Comparison of ENCODE assay signal across 19 mouse cellular contexts in genomic region chr14:107614348-107614747, GRCm38 (mm10).
DNase-seq lines count a peak whose midpoint lies in the region; ATAC-seq and TF ChIP-seq lines count a peak whose summit lies in the region.
"Had no signal": no experiment of that assay in that cellular context is flagged by ENCODE, and none has a peak within 500 bp of the region (broad histone marks: within the 10 kb centered on the region; RNA-seq: fewer than 3 reads in every experiment).

No protein-coding gene starts in this region.

- TF ChIP-seq POLR2A in kidney, adult 2 months (IDR thresholded peaks at IDR 0.05; ENCODE audit: low read depth, low read length), result no peak
- no peak for TF ChIP-seq POLR2A in MEL (IDR thresholded peaks at IDR 0.05; ENCODE audit: control insufficient read depth in 1 of 2, insufficient read depth in 1 of 2, low read depth in 1 of 2, low read length in 2 of 2, poor library complexity in 1 of 2)

- no peaks in the 10 kb centered on the region for H3K36me3 ChIP-seq in kidney, adult 2 months (ENCODE audit: control insufficient read depth, insufficient read depth, low read length)
- H3K36me3 ChIP-seq in MEL (ENCODE audit: control insufficient read depth in 1 of 2, insufficient read depth in 2 of 2, low read length in 2 of 2), result peaks cover 0 to 7% of the 10 kb centered on the region in 2 experiments; a peak in 2 of 4 replicates
- H3K36me3 ChIP-seq: heart, embryonic 15.5 days; hindbrain, embryonic 15.5 days; midbrain, embryonic 15.5 days had no signal

- intact Hi-C loops in gastrocnemius, postnatal 14 days (cut with DNase I; ENCODE audit: low total_unique reads), result no loop called here
- intact Hi-C loops in gastrocnemius, adult 2 months (cut with DNase I), result no loop called here

- H3K79me2 ChIP-seq in MEL (ENCODE audit: control insufficient read depth, insufficient read depth, low read length, poor library complexity), result no peaks in the 10 kb centered on the region

- TF ChIP-seq EP300 in MEL (IDR thresholded peaks at IDR 0.05; ENCODE audit: low read depth in 1 of 2, low read length in 2 of 2), result no peak

- no peaks in the 10 kb centered on the region for H3K4me1 ChIP-seq in kidney, adult 2 months (ENCODE audit: control insufficient read depth, insufficient read depth, low read length)
- peaks cover 4 to 5% of the 10 kb centered on the region in 2 experiments; a peak in 1 of 4 replicates for H3K4me1 ChIP-seq in MEL (ENCODE audit: control insufficient read depth in 1 of 2, insufficient read depth in 2 of 2, low read length in 2 of 2)
- H3K4me1 ChIP-seq: forebrain, embryonic 13.5 days; hindbrain, embryonic 15.5 days; midbrain, embryonic 15.5 days had no signal

- no peak for TF ChIP-seq RAD21 in MEL (IDR thresholded peaks at IDR 0.05; ENCODE audit: low read depth, low read length)

- peak; percentile 40; the same call in 1 of the 2 replicates for ATAC-seq in cerebellum, adult (ENCODE audit: insufficient number of reproducible peaks, low FRiP score, low TSS enrichment)
- ATAC-seq: forebrain, embryonic 13.5 days; midbrain, embryonic 15.5 days; Patski had no signal

- no peak overlapping the region for H3K27ac ChIP-seq in gastrocnemius, adult 2 months
- H3K27ac ChIP-seq in kidney, adult 2 months (ENCODE audit: insufficient read depth, low read depth, low read length), result no peak overlapping the region
- H3K27ac ChIP-seq in MEL (ENCODE audit: control insufficient read depth, low read depth, low read length), result no peak overlapping the region
- H3K27ac ChIP-seq: forebrain, embryonic 13.5 days; heart, embryonic 15.5 days; hindbrain, embryonic 15.5 days; macrophage; midbrain, embryonic 15.5 days had no signal

- H3K9ac ChIP-seq in MEL (ENCODE audit: control insufficient read depth, low read depth, low read length, poor library complexity, severe bottlenecking), result no peak overlapping the region
- H3K9ac ChIP-seq: forebrain, embryonic 13.5 days; heart, embryonic 15.5 days; hindbrain, embryonic 15.5 days; midbrain, embryonic 15.5 days had no signal

- no peak for TF ChIP-seq CTCF in gastrocnemius, adult 2 months (IDR thresholded peaks at IDR 0.05)
- TF ChIP-seq CTCF in kidney, adult 2 months (conservative IDR thresholded peaks at IDR 0.05; ENCODE audit: insufficient read depth, insufficient read length, low read depth, low read length), result no peak
- no peak for TF ChIP-seq CTCF in MEL (IDR thresholded peaks at IDR 0.05 in 2 of 3, conservative IDR thresholded peaks at IDR 0.05 in 1 of 3; ENCODE audit: control insufficient read depth in 1 of 3, insufficient read depth in 1 of 3, low read depth in 2 of 3, low read length in 3 of 3, poor library complexity in 1 of 3, severe bottlenecking in 1 of 3)

- H3K27me3 ChIP-seq in kidney, adult 2 months (replicated peaks; ENCODE audit: control insufficient read depth, insufficient read depth, low read length), result no peaks in the 10 kb centered on the region
- no peaks in the 10 kb centered on the region for H3K27me3 ChIP-seq in MEL (ENCODE audit: control insufficient read depth in 1 of 2, insufficient read depth in 2 of 2, low read length in 2 of 2)
- H3K27me3 ChIP-seq: forebrain, embryonic 13.5 days; heart, embryonic 15.5 days; hindbrain, embryonic 15.5 days; midbrain, embryonic 15.5 days; Patski had no signal

- no peak overlapping the region for H3K4me3 ChIP-seq in gastrocnemius, adult 2 months
- H3K4me3 ChIP-seq in kidney, adult 2 months (ENCODE audit: insufficient read depth, low read depth, low read length), result no peak overlapping the region
- no peak overlapping the region for H3K4me3 ChIP-seq in MEL (ENCODE audit: control insufficient read depth in 1 of 2, insufficient read depth in 1 of 2, low read depth in 2 of 2, low read length in 2 of 2)
- H3K4me3 ChIP-seq: forebrain, embryonic 13.5 days; heart, embryonic 15.5 days; hindbrain, embryonic 15.5 days; midbrain, embryonic 15.5 days had no signal

- no peaks in the 10 kb centered on the region for H3K9me3 ChIP-seq in MEL (replicated peaks; ENCODE audit: insufficient read depth, low read length)
- H3K9me3 ChIP-seq: forebrain, embryonic 13.5 days; heart, embryonic 15.5 days; hindbrain, embryonic 15.5 days; midbrain, embryonic 15.5 days had no signal

- no peak for DNase-seq in cerebellum, adult 8-10 months
- peak; percentile 7 for DNase-seq in gastrocnemius, postnatal 14 days
- no peak for DNase-seq in gastrocnemius, adult 2 months
- peak; percentile 8 for DNase-seq in kidney, postnatal 14 days
- DNase-seq in kidney, adult 2 months, result no peak
- DNase-seq in MEL (ENCODE audit: low read depth, low spot score), result peak; percentile 18
- no peak for DNase-seq in urinary bladder, postnatal 10 days (ENCODE audit: low spot score)
- DNase-seq: kidney, adult 18-20 months; liver; lung, adult 2 months; right cerebral cortex, postnatal 25 days; thymus, postnatal 25 days had no signal

- 6% methylated on average over 1 of the region's 1 CpGs for WGBS in kidney, adult 2 months

TF ChIP-seq in MEL, 35 proteins besides CTCF, POLR2A, EP300 and RAD21:
- TF ChIP-seq POLR2AphosphoS2 (IDR thresholded peaks at IDR 0.05; ENCODE audit: low read length) (no peak), NELFE (IDR thresholded peaks at IDR 0.05; ENCODE audit: low read depth, low read length) (no peak), HCFC1 (IDR thresholded peaks at IDR 0.05; ENCODE audit: low read depth, low read length) (no peak), RCOR1 (IDR thresholded peaks at IDR 0.05; ENCODE audit: low read depth, low read length) (no peak), CHD2 (IDR thresholded peaks at IDR 0.05; ENCODE audit: low read length) (no peak), CHD1 (IDR thresholded peaks at IDR 0.05; ENCODE audit: low read depth, low read length) (no peak), POLR2AphosphoS5 (IDR thresholded peaks at IDR 0.05; ENCODE audit: borderline replicate concordance, low read depth, low read length) (no peak), MAZ (IDR thresholded peaks at IDR 0.05; ENCODE audit: low read depth, low read length) (no peak), TAL1 (IDR thresholded peaks at IDR 0.05; ENCODE audit: low read length) (no peak), BHLHE40 (IDR thresholded peaks at IDR 0.05; ENCODE audit: borderline replicate concordance, low read depth, low read length) (no peak), ZKSCAN1 (IDR thresholded peaks at IDR 0.05; ENCODE audit: low read depth, low read length) (no peak), USF2 (IDR thresholded peaks at IDR 0.05; ENCODE audit: borderline replicate concordance in 1 of 2, insufficient read depth in 1 of 2, low read depth in 1 of 2, low read length in 2 of 2) (no peak), NRF1 (IDR thresholded peaks at IDR 0.05; ENCODE audit: insufficient read depth, low read depth, low read length, poor library complexity, severe bottlenecking) (no peak), TCF12 (IDR thresholded peaks at IDR 0.05; ENCODE audit: low read depth, low read length) (no peak), ZMIZ1 (IDR thresholded peaks at IDR 0.05; ENCODE audit: low read depth, low read length) (no peak), ZNF384 (IDR thresholded peaks at IDR 0.05; ENCODE audit: low read depth, low read length) (no peak), MAX (IDR thresholded peaks at IDR 0.05; ENCODE audit: low read length) (no peak)

Comparison
In these comparisons a context has a peak if more than half of its experiments do, and no peak if none do; other contexts are left out.
1. DNase-seq: peak in gastrocnemius, postnatal 14 days (single experiment), kidney, postnatal 14 days (single experiment) and MEL (single experiment); none in cerebellum, adult 8-10 months (single experiment), gastrocnemius, adult 2 months (single experiment), kidney, adult 2 months (single experiment) and urinary bladder, postnatal 10 days (single experiment).